Mouse (Mus musculus) heart, postnatal 14 days (tissue): Measurements from ENCODE around the gene Rpl3. TPM values are rescaled to one million over a fixed set of nuclear protein-coding genes. Genes with fewer than 3 reads are reported as not detected.
A peak's percentile ranks its signal among the peaks of the same experiment; 100 is the strongest.

Experiments
- DNase-seq, 2 experiments: peaks; one replicate each; pipeline ENCODE4 v3.0.0; 2021 to 2022
- intact Hi-C: fragments of 180-260 bp; cut with DNase I; formaldehyde crosslinking; loops from one replicate; pipeline ENCODE4 v1.15.1; 2025
- total RNA-seq, 2 experiments: library from RNA; stranded (reverse); gene quantifications; 2 replicates each; pipeline ENCODE4 v1.2.3; 2021

Gene Rpl3
- total RNA-seq, 2 experiments from 2014 or later: 278 to 293 TPM

- DNase-seq: no peak
These were observed 25.5 kb upstream of the Rpl3 start for GRCm38 (mm10) chr15:80117154-80117553.

DNA sequence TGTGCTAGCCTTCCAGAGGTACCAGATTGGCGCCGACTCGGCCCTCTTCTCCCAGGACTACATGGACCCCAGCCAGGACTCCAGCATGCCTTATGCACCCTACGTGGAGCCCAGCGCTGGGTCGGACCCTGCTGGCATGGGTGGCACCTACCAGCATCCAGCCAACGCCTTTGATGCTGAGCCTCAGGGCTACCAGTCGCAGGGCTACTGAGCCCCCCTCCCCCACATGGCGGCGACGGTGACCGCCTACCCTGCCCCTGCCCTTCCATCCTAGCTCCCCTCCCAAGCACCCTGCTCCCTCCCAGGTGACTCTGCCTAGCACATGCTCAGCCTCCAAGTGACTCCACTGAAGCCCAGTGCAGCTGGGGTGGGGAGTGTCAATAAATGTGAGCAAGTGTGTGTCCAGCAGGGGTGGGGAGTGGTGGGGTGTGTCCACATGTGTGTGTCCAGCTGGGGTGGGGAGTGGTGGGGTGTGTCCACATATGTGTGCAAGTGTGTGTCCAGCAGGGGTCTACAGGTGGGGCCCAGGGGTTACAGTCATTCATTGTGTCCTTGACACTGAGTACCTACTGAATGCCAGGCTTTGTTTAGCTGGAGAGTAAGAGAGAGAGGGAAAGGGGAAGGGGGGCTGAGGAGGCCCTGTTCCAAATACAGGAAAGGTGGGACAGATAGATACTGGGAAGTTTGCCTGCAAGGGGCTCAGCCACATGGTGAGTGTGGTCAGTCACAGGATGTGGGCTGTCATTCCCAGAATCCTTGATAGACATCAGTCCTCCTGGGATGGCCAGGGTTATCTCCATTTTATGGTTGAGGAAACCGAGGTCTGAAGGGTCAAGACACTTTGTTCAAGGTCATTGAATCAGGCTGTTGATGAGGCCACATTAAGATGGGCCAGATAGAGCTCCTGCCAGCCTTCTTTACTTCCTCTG, 24.5 kb upstream of the Rpl3 start:
- DNase-seq: no peak
- intact Hi-C loops: no loop called here

More at GRCm38 (mm10) chr15:80117154-80117553, 25.5 kb upstream of the Rpl3 start:
- intact Hi-C loops: no loop called here

- intact Hi-C loops: no loop called here
These were observed 23.6 kb upstream of the Rpl3 start for GRCm38 (mm10) chr15:80115256-80115655.

DNA sequence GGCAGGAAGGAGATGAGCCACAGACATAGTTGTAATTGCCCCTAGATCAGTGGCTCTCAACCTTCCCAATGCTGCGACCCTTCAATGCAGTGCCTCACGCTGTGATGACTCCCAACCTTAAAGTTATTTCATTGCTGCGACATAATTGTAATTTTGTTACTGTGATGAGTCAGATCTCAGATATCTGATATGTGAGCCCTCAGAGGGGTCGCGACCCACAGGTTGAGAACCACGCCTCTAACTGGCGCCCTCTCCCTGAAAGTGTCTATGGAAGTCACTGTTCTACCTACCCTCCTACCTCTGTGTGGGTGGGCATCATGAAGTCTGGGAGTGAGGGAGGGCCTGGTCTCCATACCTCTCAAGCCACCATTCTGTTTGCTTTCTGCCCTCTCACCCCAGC, 22.7 kb upstream of the Rpl3 start:
- no peak for DNase-seq
- intact Hi-C loops: no loop called here

More at GRCm38 (mm10) chr15:80115256-80115655, 23.6 kb upstream of the Rpl3 start:
- DNase-seq: no peak

DNA sequence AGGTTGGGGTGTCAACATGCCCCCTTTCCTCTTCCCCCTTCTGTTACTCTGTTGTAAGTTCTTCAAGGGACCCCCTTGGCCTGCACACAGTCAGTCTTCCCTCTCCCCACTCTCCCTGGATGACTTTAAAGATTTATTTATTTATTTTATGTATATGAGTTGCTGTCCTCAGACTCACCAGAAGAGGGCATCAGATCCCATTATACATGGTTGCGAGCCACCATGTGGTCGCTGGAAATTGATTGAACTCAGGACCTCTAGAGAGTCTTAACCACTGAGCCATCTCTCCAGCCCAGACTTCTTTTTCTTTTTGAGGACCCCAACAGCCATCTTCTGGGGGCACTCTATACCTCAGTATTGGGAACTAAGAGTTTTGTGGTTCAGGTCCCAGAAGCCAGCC, 20.8 kb upstream of the Rpl3 start:
- intact Hi-C loops: no loop called here
- no peak for DNase-seq

- DNase-seq: no peak
- intact Hi-C loops: no loop called here
These were observed 19.8 kb upstream of the Rpl3 start for GRCm38 (mm10) chr15:80111436-80111835.

GRCm38 (mm10) chr15:80107575-80107974, 15.9 kb upstream of the Rpl3 start:
- intact Hi-C loops: no loop called here
- DNase-seq: no peak

GRCm38 (mm10) chr15:80107143-80107542, 15.5 kb upstream of the Rpl3 start:
- intact Hi-C loops: no loop called here
- no peak for DNase-seq

DNA sequence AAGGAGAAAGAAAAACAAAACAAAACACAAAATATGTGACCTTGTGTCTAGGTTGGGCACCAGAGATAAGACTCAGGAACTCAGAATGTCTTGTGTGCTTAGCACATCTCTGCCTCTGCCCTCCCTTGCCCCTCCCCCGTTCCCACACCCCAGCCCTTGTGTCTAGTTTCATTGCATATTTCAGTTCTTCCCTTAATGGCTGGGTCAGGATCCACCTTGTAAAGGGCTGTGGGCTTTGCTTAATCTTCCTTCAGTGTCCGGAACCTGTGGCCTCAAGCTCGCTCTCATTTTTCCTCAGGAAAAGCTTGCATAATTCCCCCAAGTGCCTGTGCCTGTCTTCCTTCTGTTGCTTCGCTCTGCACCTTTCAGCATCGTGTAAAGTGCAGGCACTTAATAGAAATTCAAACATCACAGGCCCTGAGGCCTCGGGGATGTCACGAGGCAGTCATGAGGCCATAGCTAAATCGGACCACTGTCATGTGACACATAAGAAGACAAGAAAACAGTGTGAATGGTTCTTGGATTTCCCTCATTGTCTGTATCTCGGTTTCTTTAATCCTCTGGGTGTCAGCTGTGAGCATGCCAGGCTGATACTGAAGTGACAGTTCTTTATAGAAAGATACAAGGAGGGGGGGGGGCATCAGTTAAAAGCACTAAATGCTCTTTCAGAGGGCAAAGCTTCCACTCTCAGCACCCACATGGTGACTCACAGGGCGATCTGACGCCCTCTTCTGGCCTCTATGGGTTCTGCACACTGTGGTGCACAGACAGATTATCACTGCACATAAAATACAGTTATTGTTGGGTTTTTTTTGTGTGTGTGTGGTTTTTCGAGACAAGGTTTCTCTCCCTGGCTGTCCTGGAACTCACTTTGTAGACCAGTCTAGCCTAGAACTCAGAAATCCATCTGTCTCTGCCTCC, 14.1 kb upstream of the Rpl3 start:
- DNase-seq: no peak
- intact Hi-C loops: no loop called here

- DNase-seq: no peak
- intact Hi-C loops: no loop called here
These were observed 10.8 kb upstream of the Rpl3 start for GRCm38 (mm10) chr15:80102495-80102894.

DNA sequence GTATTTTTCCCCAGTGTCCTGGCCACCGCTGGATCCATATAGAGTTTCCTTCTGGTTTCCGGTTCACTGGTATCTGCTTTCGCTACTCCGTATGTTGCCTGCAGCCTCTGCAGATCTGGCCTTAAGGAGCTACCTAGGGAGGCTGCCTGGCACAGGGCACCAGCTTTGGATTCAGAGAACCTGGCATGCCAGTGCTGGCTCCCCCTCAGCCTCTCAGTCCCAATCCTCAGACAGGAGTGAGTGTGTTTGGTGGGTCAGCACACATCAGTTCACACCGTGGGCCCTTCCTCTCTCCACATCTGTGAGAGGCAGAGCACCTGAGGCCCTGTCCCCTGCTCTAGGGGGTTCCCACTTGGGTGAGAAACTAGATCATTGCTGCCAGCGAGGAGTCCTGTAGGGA, 9.8 kb upstream of the Rpl3 start:
- intact Hi-C loops: no loop called here
- no peak for DNase-seq

GRCm38 (mm10) chr15:80100871-80101270, 9.2 kb upstream of the Rpl3 start:
- intact Hi-C loops: no loop called here
- no peak for DNase-seq

DNA sequence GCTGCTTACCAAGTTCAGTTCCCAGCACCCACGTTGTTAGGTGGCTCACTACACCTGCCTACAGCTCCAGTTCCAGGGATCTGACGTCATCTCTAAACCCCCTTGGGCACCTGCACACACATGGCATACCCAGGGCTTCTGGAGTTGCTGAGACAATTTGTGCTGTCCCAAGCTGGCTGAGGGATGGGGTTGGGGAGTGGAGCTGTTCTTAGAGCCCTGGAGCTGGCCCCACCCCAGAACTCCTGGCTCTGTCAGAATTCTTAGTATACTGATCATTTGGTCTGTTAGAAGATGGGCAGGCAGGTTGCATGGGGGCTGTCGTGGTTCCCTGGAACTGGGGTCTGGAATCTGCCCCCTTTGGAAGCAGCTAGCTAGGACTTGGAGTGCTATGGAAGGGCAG, 8.5 kb upstream of the Rpl3 start:
- intact Hi-C loops: no loop called here
- DNase-seq: no peak

DNA sequence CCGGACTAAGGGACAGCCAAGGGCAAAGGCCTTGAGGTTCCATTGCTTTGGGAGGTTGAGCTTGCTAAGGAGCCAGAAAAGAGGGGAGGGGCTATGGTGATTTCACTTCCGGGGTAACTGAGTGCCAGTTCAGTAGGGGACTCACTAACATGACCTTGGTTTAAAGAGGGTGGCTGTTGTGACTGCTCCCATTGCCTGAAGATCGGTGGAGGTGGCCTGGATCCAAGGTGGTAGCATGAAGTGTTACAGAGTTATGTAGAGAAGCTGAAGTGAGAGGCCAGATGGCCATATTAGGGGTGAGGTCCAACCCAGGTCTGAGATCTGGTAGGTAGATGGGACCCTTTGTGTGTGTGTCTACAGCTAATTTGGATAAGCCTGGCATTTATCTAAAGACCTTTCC, 7.8 kb upstream of the Rpl3 start:
- no peak for DNase-seq
- intact Hi-C loops: no loop called here

DNA sequence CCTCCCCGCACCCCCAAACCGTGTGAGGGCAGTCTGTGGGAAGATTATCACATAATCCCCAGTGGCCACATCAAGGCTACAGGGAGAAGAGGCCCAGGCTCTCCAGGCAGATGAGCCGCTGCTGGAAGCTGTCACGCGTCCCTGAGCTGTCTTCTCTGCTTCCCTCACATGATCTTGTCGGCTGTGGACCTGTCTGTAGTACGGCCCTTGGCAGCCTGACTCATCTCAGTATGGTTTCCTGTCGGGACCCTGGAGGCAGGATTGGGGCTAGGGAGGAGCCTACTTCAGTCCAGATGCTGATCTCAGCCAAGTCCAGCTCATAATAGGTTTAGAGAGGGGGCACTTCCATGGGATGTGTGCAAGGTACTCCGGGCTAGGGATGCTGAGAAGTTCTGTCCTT, 7.1 kb upstream of the Rpl3 start:
- intact Hi-C loops: no loop called here

GRCm38 (mm10) chr15:80097999-80098461, 6.4 kb upstream of the Rpl3 start:
- DNase-seq: no peak

More for the DNA sequence above, 7.1 kb upstream of the Rpl3 start:
- no peak for DNase-seq

DNA sequence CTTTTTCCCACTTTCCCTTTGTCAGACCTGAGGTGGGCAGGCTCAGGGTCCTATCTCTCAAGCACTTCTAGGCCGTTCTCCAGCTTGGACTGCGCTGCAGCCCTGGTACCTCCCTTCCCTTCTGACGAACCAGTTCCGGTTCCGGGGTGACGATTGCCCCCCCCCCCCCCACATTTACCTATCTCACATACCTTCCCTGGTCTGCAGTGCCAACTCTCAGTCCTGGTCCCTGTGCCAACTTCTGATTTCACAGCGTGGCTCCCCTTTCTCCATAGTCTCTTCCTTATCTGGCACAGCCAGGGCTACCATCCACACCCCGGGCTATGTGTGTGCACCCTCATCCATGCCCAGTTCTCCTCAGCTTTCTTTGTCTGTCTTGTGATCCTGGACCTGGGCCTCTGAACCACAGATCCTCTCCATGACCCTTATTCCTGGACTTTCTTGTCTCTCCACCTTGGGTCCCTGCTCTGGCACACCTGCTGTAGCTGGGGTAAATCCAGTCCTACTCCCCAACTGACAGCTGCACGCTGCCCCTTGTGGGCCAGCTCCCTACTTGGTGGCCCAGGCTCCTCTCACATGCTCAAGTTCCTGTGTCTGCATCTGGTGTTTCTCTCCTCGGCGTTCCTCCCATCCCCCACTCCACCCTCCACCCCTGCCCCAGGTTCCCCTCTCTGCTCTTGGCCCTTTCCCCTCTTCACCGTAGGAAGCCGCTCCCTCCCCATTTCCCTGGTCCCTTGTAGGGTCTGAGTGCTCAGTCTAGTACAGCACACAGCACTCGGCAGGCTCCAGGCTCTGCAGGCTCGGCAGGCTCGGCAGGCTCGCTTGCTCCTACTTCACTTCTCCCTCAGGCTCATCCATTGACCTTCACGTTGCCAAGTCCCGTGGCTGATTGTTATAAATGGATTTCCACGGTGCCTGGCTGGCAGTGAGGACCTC, 5.5 kb upstream of the Rpl3 start:
- DNase-seq: peak; percentile 63 to 69
- intact Hi-C loops: no loop called here

More at GRCm38 (mm10) chr15:80097999-80098461, 6.4 kb upstream of the Rpl3 start:
- intact Hi-C loops: no loop called here

DNA sequence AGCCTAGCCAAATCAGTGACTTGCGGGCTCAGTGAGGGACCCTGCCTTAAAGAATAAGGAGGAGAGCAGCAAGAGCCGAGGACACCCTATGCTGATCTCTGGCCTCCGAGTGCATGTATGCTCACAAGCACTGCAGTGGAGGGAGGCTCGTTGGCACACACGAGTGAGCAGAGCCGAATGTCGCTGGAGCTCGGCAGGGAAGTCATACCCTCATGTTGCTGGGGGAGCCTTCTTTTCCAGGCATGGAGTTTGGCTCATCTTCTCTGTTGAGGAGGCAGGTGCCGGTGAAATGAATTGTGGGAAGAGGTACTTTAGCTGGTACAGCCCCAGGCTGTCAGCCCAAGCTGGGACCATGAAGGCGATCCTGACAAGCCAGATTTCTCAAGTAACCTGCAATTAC, 4.7 kb upstream of the Rpl3 start:
- DNase-seq: no peak
- intact Hi-C loops: no loop called here

DNA sequence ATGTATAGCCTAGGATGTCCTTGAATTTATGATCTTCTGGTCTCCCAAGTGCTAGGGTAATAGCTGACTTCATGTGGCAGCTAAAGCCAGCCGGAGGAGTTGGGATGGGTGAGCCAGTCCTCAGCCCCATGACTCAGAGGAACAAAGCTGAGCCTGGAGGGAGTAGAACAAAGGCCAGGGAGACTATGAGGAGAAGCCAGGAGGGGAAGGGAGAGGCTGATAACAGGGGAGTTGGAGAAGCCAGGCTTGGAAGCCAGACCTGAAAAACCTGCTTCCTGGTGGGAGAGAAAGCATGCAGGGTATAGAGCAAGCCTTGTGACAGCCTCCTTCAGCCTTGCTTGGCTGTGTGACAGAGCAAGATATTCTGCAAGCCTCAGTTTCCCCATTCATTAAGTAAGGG, 3.9 kb upstream of the Rpl3 start:
- intact Hi-C loops: no loop called here
- DNase-seq: no peak

DNA sequence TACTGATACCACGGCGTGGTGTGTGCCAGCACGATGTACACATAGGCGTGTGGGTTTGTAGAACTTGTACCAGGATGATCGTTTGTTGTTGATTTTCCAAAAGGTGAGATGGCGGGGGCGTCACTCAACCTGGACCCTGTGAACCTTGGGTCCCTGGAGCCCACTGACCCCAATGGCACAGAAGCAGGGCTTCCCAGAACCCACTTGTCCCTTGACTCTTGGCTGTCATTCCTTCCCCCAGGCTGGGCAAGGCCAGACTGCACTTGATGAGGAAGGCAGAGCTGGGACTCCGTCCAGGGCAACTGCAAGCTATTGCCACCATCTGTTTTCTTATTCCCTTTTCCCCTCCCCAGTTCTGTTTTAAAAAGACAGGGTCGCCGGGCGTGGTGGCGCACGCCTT, 2.5 kb upstream of the Rpl3 start:
- intact Hi-C loops: loop anchor here (5.0 kb wide), 1 partner anchor 38 kb away; the partner anchor contains the start of gene Tab1
- DNase-seq: peak in 1 of 2 experiments; percentile 33
